Mouse (Mus musculus) hindbrain, embryonic 16.5 days (tissue): ENCODE measurements around the gene Gabrr1. TPM values are rescaled to one million over a fixed set of nuclear protein-coding genes. Genes with fewer than 3 reads are reported as not detected.
"Not testable (repeated sequence)": the region's sequence is repeated elsewhere in the genome, so short reads cannot be mapped to it uniquely, and the experiment has no call there.

ENCODE experiments used
- ATAC-seq: fragments of 200-750 bp; cut with Nextera tagmentation; 2 replicates; pipeline ENCODE4 v1.8.0; 2017; ENCODE audit warnings: moderate TSS enrichment, moderate library complexity
- H3K27ac ChIP-seq: fragments of 300-500 bp; sonication (generic); 2 replicates; pipeline ENCODE4 v1.5.1; 2014; ENCODE audit warnings: low read depth, mild to moderate bottlenecking, control low read depth, low read length, moderate library complexity
- H3K27me3 ChIP-seq: fragments of 300-500 bp; sonication (generic); replicated peaks from 2 replicates; pipeline ENCODE4 v1.6.1; 2014; ENCODE audit warnings: low read length; ENCODE audit not compliant: control insufficient read depth, insufficient read depth
- H3K36me3 ChIP-seq: fragments of 300-500 bp; sonication (generic); 2 replicates; pipeline ENCODE4 v1.6.1; 2014; ENCODE audit warnings: mild to moderate bottlenecking, low read length, moderate library complexity, mixed read lengths; ENCODE audit not compliant: control insufficient read depth, insufficient read depth
- H3K4me1 ChIP-seq: fragments of 300-500 bp; sonication (generic); 2 replicates; pipeline ENCODE4 v1.6.1; 2014; ENCODE audit warnings: low read depth, low read length; ENCODE audit not compliant: control insufficient read depth, insufficient read depth
- H3K4me2 ChIP-seq: fragments of 300-500 bp; sonication (generic); 2 replicates; pipeline ENCODE4 v1.6.1; 2014; ENCODE audit warnings: mild to moderate bottlenecking, low read length, control low read depth, moderate library complexity
- H3K4me3 ChIP-seq: fragments of 300-500 bp; sonication (generic); 2 replicates; pipeline ENCODE4 v1.5.1; 2014; ENCODE audit warnings: mild to moderate bottlenecking, low read length, control low read depth, moderate library complexity
- H3K9ac ChIP-seq: fragments of 300-500 bp; sonication (generic); 2 replicates; pipeline ENCODE4 v1.6.1; 2014; ENCODE audit warnings: low read depth, mild to moderate bottlenecking, control low read depth, low read length, moderate library complexity
- H3K9me3 ChIP-seq: fragments of 300-500 bp; sonication (generic); 2 replicates; pipeline ENCODE4 v1.6.1; 2014; ENCODE audit warnings: mild to moderate bottlenecking, low read length, moderate library complexity; ENCODE audit not compliant: control insufficient read depth
- WGBS: fragments of 180-500 bp; shearing (Covaris S2); extraction: QIAGEN DNeasy Blood & Tissue Kit; methylation state at CpG from one replicate; pipeline ENCODE4 v1.1.7; 2014; 5-methylcytosine and 5-hydroxymethylcytosine counted together
- polyA plus RNA-seq: library from polyadenylated mRNA; unstranded; fragments of >200 nt; fragmentation: Nextera tagmentation; extraction: Ambion mirVana; gene quantifications from 2 replicates; pipeline ENCODE4 v1.2.1, GENCODE M21; 2015

Gene Gabrr1
- 0.25 and 0.32 TPM in 2 replicates for polyA plus RNA-seq

- H3K4me3 ChIP-seq: no peak within 1 kb of the TSS
- H3K9me3 ChIP-seq: no peaks in the 10 kb centered on the region
- WGBS: 79% methylated on average over 11 of the region's 11 CpGs
- H3K27ac ChIP-seq: no peak within 1 kb of the TSS
- no peaks in the 10 kb centered on the region for H3K4me1 ChIP-seq
- H3K36me3 ChIP-seq: no peaks in the 10 kb centered on the region
- no peak within 1 kb of the TSS for H3K4me2 ChIP-seq
- no peak for ATAC-seq
- H3K27me3 ChIP-seq: no peaks in the 10 kb centered on the region
- H3K9ac ChIP-seq: no peak within 1 kb of the TSS
Measured at GRCm38 (mm10) chr4:33132221-33132620, at the start of gene Gabrr1. Gene Gabrr1, plus strand, starts transcription at chr4:33132521.

GRCm38 (mm10) chr4:33099118-33099694 is 33.1 kb upstream of the Gabrr1 start:
- H3K27me3 ChIP-seq: no peaks in the 10 kb centered on the region
- no peaks in the 10 kb centered on the region for H3K9me3 ChIP-seq
- no peaks in the 10 kb centered on the region for H3K36me3 ChIP-seq
- no peak overlapping the region for H3K27ac ChIP-seq
- no peak overlapping the region for H3K4me3 ChIP-seq
- no peak for ATAC-seq
- no peaks in the 10 kb centered on the region for H3K4me1 ChIP-seq
- WGBS: 85% methylated on average over 6 of the region's 6 CpGs
- H3K9ac ChIP-seq: no peak overlapping the region
- H3K4me2 ChIP-seq: no peak overlapping the region

GRCm38 (mm10) chr4:33109720-33110458 is 22.4 kb upstream of the Gabrr1 start:
- H3K27ac ChIP-seq: no peak overlapping the region
- H3K36me3 ChIP-seq: no peaks in the 10 kb centered on the region
- H3K9ac ChIP-seq: no peak overlapping the region
- WGBS: 89% methylated on average over 14 of the region's 14 CpGs
- H3K4me2 ChIP-seq: no peak overlapping the region
- no peaks in the 10 kb centered on the region for H3K27me3 ChIP-seq
- ATAC-seq: no peak
- H3K4me1 ChIP-seq: no peaks in the 10 kb centered on the region
- no peaks in the 10 kb centered on the region for H3K9me3 ChIP-seq
- H3K4me3 ChIP-seq: no peak overlapping the region

- no peak overlapping the region for H3K9ac ChIP-seq
- no peaks in the 10 kb centered on the region for H3K4me1 ChIP-seq
- no peak overlapping the region for H3K27ac ChIP-seq
- H3K9me3 ChIP-seq: peaks cover 4% of the 10 kb centered on the region
- no peaks in the 10 kb centered on the region for H3K36me3 ChIP-seq
- WGBS: 85% methylated on average over 7 of the region's 7 CpGs
- no peak for ATAC-seq
- no peak overlapping the region for H3K4me2 ChIP-seq
- H3K27me3 ChIP-seq: no peaks in the 10 kb centered on the region
- H3K4me3 ChIP-seq: no peak overlapping the region
Measured at GRCm38 (mm10) chr4:33110845-33111244, 21.5 kb upstream of the Gabrr1 start.

GRCm38 (mm10) chr4:33111358-33111757 is 21.0 kb upstream of the Gabrr1 start:
- Histone ChIP-seq H3K4me1 (no peaks in the 10 kb centered on the region), H3K36me3 (no peaks in the 10 kb centered on the region), H3K27me3 (no peaks in the 10 kb centered on the region), H3K9me3 (peaks cover 4% of the 10 kb centered on the region), H3K9ac (no peak overlapping the region), H3K4me3 (no peak overlapping the region), H3K27ac (no peak overlapping the region), H3K4me2 (no peak overlapping the region)
- WGBS: 89% methylated on average over 9 of the region's 9 CpGs
- no peak for ATAC-seq

- 97% methylated on average over 10 of the region's 14 CpGs for WGBS
- H3K27ac ChIP-seq, H3K27me3 ChIP-seq, H3K9ac ChIP-seq, H3K4me2 ChIP-seq, H3K4me1 ChIP-seq, H3K36me3 ChIP-seq, H3K9me3 ChIP-seq, ATAC-seq, H3K4me3 ChIP-seq: not testable (repeated sequence)
Measured at GRCm38 (mm10) chr4:33112866-33113265, 19.5 kb upstream of the Gabrr1 start.

- H3K4me2 ChIP-seq, ATAC-seq, H3K9me3 ChIP-seq, H3K4me3 ChIP-seq, H3K27me3 ChIP-seq, H3K36me3 ChIP-seq, H3K9ac ChIP-seq, H3K4me1 ChIP-seq, H3K27ac ChIP-seq: not testable (repeated sequence)
- WGBS: 6% methylated on average over 3 of the region's 3 CpGs
Measured at GRCm38 (mm10) chr4:33119118-33119517, 13.2 kb upstream of the Gabrr1 start.

GRCm38 (mm10) chr4:33124493-33124892 is 7.8 kb upstream of the Gabrr1 start:
- no peak for ATAC-seq
- Histone ChIP-seq H3K4me1 (no peaks in the 10 kb centered on the region), H3K9ac (no peak overlapping the region), H3K36me3 (no peaks in the 10 kb centered on the region), H3K27ac (no peak overlapping the region), H3K9me3 (no peaks in the 10 kb centered on the region), H3K4me2 (no peak overlapping the region), H3K27me3 (no peaks in the 10 kb centered on the region), H3K4me3 (no peak overlapping the region)
- WGBS: 87% methylated on average over 6 of the region's 6 CpGs

GRCm38 (mm10) chr4:33125409-33126084 is 6.8 kb upstream of the Gabrr1 start:
- Histone ChIP-seq H3K27me3 (no peaks in the 10 kb centered on the region), H3K4me1 (no peaks in the 10 kb centered on the region), H3K36me3 (no peaks in the 10 kb centered on the region), H3K9me3 (no peaks in the 10 kb centered on the region), H3K4me2 (no peak overlapping the region), H3K9ac (no peak overlapping the region), H3K27ac (no peak overlapping the region), H3K4me3 (no peak overlapping the region)
- WGBS: 53% methylated on average over 10 of the region's 10 CpGs
- ATAC-seq: peak; percentile 71; the same call in 1 of the 2 replicates
